ENCODE assay signal across 14 mouse cellular contexts in the genomic region with DNA sequence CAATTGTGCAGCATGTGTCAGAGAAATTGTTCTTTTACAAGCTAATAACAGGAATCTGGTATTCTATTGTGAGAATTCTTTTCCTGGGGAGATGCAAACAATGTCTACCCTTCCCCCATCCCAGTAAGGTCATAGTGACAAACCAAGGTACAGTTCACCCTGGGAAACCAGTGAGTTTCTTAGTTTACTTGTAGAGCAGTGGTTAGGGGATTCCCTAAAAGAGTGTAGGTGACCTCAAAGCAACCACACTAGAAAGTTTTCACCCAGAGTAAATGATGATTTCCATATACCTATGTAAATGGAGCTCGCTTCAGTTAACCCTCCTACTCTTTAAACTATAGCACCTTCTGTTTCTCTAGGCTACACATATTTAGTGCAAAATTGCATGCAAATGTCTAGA.
"Had no signal": no experiment of that assay in that cellular context is flagged by ENCODE, and none has a peak within 500 bp of the region (broad histone marks: within the 10 kb centered on the region; RNA-seq: fewer than 3 reads in every experiment).

No protein-coding gene starts in this region.

- DNase-seq: kidney, adult 11 months; kidney, postnatal 10 days; kidney, postnatal 4 days; left cerebral cortex, postnatal 4 days; lung, adult 18-20 months; right cerebral cortex, postnatal 25 days; thymus, adult 2 months; thymus, postnatal 36 days had no signal

- H3K27me3 ChIP-seq: limb, embryonic 13.5 days; neural tube, embryonic 15.5 days; stomach, embryonic 15.5 days had no signal

- H3K36me3 ChIP-seq: limb, embryonic 13.5 days; midbrain, embryonic 12.5 days; neural tube, embryonic 15.5 days; stomach, embryonic 15.5 days had no signal

- H3K4me1 ChIP-seq: limb, embryonic 13.5 days; midbrain, embryonic 12.5 days; neural tube, embryonic 15.5 days; stomach, embryonic 15.5 days had no signal

- H3K9me3 ChIP-seq: limb, embryonic 13.5 days; midbrain, embryonic 12.5 days; neural tube, embryonic 15.5 days; stomach, embryonic 15.5 days had no signal

- H3K27ac ChIP-seq: layer of hippocampus, adult 2 months; limb, embryonic 13.5 days; liver, embryonic 14.5 days; midbrain, embryonic 12.5 days; neural tube, embryonic 15.5 days; stomach, embryonic 15.5 days had no signal

- H3K4me3 ChIP-seq: layer of hippocampus, adult 2 months; limb, embryonic 13.5 days; midbrain, embryonic 12.5 days; neural tube, embryonic 15.5 days; stomach, embryonic 15.5 days had no signal
